Mouse (Mus musculus) olfactory bulb, adult 2 months (tissue): ENCODE measurements around the gene Afap1l2. TPM values are rescaled to one million over a fixed set of nuclear protein-coding genes. Genes with fewer than 3 reads are reported as not detected.

Source experiments
- H3K27ac ChIP-seq: fragments of 200-500 bp; 2 replicates; pipeline ENCODE4 v1.5.1; 2012; ENCODE audit warnings: low read depth, low read length; ENCODE audit not compliant: insufficient read depth
- H3K4me1 ChIP-seq: fragments of 200-500 bp; 2 replicates; pipeline ENCODE4 v1.6.1; 2012; ENCODE audit warnings: low read length; ENCODE audit not compliant: control insufficient read depth, insufficient read depth
- H3K4me3 ChIP-seq: fragments of 200-500 bp; 2 replicates; pipeline ENCODE4 v1.5.1; 2012; ENCODE audit warnings: mild to moderate bottlenecking, low read depth, low read length, moderate library complexity; ENCODE audit not compliant: insufficient read depth
- CTCF ChIP-seq: fragments of 200-500 bp; IDR thresholded peaks from 2 replicates; pipeline ENCODE4 v1.5.1; 2012; ENCODE audit warnings: low read depth, mild to moderate bottlenecking, low read length, moderate library complexity; ENCODE audit not compliant: insufficient read depth
- POLR2A ChIP-seq: fragments of 200-500 bp; IDR thresholded peaks from 2 replicates; pipeline ENCODE4 v1.6.1; 2012; ENCODE audit warnings: mild to moderate bottlenecking, low read depth, low read length, moderate library complexity; ENCODE audit not compliant: insufficient read depth
- WGBS: fragments of 180-500 bp; shearing (Covaris S2); methylation state at CpG from one replicate; pipeline ENCODE4 v1.1.7; 2018; 5-methylcytosine and 5-hydroxymethylcytosine counted together
- polyA plus RNA-seq: library from polyadenylated mRNA; stranded (reverse); fragments of >200 nt; gene quantifications from 2 replicates; pipeline ENCODE4 v1.2.4, GENCODE M21; 2012; ENCODE audit warnings: low replicate concordance; ENCODE audit not compliant: missing spikeins, insufficient read depth, insufficient read length

Gene Afap1l2
- polyA plus RNA-seq, 1 experiment: not detected

- TF ChIP-seq CTCF (no peak), POLR2A (no peak)
- WGBS: 90% methylated on average over 4 of the region's 4 CpGs
- no peak overlapping the region for H3K27ac ChIP-seq
- H3K4me3 ChIP-seq: no peak overlapping the region
- no peaks in the 10 kb centered on the region for H3K4me1 ChIP-seq
These were observed 140.3 kb downstream of the Afap1l2 start for GRCm38 (mm10) chr19:56867701-56868100.

Other genes with a start within 250 kb of the Afap1l2 start
- gene Ccdc186, start 186.0 kb downstream of the Afap1l2 start, polyA plus RNA-seq: not detected in 2 replicates
- gene Tdrd1, start 182.0 kb downstream of the Afap1l2 start, polyA plus RNA-seq: not detected in 2 replicates
- not detected in 2 replicates for gene Vwa2, start 134.0 kb downstream of the Afap1l2 start, polyA plus RNA-seq